Mouse (Mus musculus) right cerebral cortex, postnatal 14 days (tissue): Measurements from ENCODE around the gene Uqcr10.
A peak's percentile ranks its signal among the peaks of the same experiment; 100 is the strongest.
"Not testable (repeated sequence)": the region's sequence is repeated elsewhere in the genome, so short reads cannot be mapped to it uniquely, and the experiment has no call there.

Source experiments
- DNase-seq: peaks from one replicate; pipeline ENCODE4 v3.0.0; 2022

The Uqcr10 gene

DNA sequence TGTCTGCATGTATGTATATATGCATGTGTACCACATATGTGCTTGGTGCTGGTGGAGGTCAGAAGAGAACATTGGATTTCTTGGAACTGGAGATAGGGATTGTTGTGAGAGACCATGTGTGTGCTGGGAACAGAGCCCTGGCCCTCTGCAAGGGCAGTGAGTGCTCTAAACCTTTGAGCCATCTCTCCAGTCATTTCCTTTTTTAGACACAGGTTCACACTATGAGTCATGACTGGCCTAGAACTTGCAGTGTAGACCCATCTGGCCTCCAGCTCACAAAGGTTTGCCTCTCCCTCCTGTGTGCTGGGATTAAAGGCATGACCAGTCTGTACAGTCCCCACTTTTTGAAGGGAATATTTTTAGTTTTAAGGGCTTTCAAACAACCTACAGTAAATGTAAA lies 8.7 kb upstream of the Uqcr10 start:
- DNase-seq, result no peak

DNA sequence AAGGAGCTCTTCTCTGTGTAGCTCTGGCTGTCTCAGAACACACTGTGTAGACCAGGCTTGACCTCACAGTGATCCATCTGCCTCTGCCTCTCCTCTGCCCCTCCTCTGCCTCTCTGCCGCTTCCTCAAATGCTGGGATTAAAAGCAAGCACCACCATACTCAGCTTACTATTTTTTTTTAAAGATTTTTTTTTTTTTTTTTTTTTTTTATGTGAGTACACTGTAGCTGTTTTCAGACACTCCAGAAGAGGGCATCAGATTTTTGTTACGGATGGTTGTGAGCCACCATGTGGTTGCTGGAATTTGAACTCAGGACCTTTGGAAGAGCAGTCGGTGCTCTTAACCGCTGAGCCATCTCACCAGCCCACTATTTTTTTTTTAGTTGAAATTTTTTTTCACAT lies 6.0 kb upstream of the Uqcr10 start:
- not testable (repeated sequence) for DNase-seq

DNA sequence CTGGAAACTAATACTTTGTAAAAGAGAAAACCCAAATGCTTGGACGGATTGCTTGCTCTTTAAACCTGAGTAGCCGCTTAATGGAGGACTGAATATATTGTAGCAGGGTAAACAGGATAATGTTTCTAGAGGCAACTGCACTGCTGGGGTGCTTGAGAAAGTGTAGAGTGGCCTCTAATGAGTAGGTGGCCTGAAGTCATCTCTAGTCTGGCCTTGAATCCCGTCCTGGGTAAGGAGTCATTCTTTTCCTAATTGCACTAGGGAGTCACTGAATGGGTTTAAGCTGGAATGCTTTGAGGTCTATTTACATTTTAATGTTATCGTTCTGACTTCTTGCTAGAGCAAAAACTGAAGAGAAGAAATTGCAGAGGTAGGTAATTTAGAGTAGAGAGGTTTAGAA lies 1.0 kb upstream of the Uqcr10 start:
- no peak for DNase-seq

DNA sequence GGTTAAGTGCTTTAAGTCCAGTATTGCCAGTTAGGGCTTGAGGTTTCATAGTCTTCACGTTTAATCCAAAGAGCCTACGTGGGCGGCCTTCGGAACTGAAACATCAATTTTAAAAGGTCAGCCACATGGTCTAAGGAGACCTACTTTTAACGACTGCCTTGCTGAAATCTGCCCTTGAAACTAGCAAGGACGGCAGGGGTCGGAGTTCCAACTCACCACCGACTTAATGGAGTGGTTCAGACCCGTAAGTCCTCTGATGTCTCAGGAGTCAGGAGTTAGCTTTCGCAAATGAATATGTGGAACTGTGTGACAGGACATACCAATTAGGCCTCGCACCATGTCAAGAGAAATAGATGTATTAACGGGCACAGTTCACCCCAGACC lies 462 bp downstream of the Uqcr10 start:
- DNase-seq, result no peak

DNA sequence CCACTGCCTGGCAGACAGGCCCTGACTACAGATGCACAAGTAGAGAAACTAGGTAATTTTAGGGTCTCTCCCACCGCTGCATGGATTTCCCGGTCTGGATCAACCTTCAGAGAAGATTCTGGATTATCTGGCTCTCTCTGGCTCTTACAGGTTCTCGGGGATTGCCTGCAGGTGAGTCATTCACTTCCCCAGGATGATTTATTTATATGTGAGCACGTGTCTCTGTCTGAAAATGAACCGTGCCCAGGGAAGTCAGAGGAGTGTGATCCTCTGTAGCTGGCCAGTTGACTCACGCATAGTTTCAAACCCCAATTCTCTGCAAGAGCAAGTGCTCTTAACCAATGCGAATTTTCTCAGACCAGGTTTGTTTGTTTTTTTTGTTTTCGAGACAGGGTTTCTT lies 3.4 kb downstream of the Uqcr10 start:
- no peak for DNase-seq

DNA sequence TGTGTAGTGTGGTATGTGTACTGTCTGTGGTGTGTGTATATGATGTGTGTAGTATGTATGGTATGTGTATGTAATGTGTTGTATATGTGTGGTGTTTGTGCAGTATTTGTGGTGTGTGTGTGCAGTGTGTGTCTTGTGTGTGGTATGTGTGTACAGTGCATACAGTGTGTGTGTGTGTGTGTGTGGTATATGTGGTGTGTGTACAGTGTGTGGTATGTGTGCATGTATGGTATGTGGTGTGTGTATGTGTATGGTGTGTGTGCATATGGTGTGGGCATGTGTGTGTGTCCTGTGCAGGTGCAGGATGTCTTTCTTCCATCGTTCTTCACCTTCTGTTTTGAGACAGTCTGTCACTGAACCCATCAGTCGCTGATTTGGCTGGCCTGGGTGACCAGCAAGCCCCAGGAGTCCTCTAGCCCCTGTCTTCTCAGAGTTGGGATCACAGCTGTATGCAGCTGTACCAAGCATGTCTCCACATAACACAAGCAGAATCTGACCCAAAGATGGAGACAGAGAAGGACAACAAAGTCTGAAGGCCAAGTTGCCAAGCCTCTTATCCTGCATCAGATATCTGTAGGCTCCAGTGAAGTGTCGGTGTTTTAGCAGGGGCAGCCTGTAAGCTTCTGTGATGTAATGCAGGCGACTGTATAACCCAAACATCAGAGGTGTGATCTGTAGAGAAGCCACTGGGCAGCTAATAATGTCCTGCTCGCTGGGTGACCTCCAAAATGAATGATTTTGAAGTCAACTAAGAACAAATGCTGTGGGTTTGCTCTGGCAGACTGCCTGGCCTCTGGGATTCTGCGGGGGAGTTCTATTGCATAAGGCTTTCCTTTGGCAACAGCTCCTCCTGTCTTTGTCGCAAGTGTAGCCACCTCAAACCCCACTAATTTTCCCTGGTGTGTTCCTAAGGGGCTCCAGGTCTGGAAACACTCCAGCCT lies 6.8 kb downstream of the Uqcr10 start:
- DNase-seq, result peak; percentile 74

DNA sequence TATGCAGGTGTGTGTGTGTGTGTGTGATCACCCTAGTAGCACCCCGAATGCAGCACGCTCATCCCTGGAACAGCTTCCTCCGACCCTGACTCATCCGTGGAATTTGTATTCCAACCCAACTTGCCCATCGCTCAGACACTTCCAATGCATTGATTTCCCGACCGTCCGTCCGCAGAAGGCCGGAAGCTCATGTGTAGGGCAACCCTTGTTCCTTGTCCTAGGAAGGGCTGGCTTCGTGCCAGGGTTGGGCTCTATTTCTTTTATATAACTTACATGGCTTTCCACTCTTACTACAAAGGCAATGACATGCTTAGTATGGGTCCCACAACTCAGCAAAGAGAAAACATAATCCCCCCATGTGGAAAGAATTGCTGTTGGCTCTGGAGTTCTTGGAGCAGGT lies 12.0 kb downstream of the Uqcr10 start:
- no peak for DNase-seq

DNA sequence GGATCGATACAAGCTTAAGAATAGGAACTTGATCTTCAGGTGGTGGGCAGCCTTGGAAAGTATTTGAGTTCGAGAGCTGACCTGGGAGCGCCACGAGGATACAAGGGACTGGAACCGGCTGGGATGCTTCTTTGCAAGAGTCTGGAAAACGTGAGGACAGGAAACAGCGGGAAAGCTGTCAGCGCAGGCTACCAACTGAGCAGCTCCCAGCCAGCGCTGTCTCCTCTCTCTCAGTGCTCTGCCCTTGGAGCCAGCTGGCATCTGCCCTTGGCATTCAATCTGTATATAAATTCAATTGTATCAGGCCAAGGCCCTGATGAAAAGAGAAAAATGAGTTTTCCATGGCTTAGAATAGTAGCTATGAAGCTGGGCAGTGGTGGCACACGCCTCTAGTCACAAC lies 12.9 kb downstream of the Uqcr10 start:
- DNase-seq, result no peak

DNA sequence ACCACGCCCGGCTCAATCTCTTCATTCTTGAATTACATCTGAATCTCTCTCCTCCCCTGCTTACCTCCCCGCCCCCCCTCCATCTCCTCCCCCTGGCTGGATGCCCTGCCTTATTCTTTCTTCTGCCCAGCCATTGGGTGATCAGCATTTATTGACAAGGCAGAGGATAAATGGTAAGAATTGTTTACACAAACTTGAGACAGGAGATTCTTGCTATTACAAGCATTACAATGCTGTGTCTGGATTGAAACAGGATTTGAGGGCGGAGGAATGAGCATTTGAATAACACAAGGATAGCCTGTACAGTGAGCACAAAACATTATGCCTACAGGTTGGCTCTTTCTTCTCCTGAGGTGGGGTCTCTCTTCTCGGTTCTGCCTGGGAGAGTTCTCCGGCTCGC lies 13.8 kb downstream of the Uqcr10 start:
- no peak for DNase-seq

DNA sequence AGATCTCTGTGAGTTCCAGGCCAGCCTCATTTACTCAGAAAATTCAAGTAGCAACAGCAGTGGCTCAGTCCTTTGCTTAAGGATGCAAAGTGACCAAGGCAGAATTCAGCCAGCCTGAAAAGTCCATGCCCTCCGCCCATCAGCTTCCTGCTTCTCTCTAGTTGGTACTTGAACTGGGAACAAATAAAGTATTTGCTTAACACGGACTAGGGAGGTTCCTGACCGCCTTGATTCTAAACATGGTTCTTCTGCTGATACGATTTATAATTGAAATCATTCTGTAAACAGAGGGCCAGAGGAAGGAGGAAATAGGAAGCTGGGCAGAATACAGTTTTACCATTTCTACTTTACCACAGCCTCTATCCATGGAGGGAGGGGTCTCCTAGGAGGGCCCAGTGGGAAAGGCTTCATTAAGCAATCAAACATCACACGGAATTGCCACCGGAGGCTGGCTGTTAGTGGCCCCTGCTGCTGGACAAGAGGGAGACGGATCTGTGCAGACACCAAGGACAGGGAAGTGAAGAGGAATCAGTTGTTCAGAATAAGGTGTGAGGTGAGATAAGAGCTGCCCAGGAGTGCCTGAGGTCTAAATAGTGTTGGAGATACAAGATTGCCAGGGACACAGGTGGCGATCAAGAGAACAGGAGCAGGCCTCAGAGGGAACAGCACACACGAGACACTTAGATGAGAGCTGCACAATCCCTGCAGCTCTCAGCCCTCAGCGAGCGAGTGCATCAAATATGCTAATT lies 15.3 kb downstream of the Uqcr10 start:
- DNase-seq, result no peak

DNA sequence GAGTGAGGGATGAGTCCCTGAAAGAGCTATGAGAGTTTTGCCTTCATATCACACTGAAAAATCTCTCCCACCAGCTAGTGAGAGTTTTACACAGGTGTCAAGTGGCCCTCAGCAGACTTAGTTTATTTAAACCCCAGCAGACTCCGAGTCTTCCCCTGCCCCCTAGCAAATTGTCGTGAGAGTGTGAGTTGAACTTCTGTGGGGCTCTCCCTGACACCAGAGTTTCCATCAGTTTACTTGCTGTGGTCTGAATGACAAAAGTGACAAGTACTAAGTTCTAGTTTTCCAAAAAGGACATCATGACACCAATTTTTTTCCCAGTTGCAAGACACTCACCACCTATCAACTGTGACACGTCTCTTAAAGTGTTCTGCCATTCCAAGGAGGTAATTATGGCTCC lies 16.3 kb downstream of the Uqcr10 start:
- no peak for DNase-seq

DNA sequence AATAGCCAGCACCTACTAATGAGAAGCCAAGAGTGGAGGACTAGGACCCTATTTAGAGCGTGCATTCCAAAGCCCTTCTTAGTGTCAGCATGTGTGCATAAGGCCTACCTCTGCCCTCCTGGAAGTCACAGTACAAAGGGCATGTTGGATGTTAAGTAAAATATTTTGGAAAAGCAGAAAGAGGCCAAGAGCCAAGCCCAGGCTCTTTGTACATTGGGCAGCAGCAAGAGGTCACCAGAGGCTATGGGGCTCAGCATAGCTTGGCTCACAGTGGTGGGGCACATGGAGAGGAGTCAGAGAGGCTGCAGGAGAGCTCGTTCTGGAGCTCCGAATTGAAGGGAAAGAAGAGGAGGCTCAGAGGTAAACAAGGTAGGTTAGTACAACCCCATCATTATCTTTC lies 17.1 kb downstream of the Uqcr10 start:
- DNase-seq, result no peak

DNA sequence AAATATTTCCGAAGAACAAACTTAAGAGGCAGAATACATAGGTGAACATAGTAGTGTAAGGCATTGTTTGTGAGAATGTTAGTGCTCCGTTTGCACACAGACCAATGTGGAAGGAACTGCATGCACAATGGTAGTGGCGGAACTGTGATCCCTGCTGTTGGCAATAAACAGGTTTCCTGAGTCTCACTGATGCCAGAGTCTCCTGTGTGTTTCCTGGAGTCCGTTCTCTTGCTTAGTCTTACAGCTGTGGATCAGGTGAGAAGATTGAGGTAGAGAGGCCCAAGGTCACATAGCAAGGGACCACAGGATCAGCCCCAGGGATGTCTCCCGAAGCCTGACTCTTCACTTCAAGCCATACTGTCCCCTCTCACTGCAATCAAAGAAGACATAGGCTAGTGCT lies 18.6 kb downstream of the Uqcr10 start:
- no peak for DNase-seq

DNA sequence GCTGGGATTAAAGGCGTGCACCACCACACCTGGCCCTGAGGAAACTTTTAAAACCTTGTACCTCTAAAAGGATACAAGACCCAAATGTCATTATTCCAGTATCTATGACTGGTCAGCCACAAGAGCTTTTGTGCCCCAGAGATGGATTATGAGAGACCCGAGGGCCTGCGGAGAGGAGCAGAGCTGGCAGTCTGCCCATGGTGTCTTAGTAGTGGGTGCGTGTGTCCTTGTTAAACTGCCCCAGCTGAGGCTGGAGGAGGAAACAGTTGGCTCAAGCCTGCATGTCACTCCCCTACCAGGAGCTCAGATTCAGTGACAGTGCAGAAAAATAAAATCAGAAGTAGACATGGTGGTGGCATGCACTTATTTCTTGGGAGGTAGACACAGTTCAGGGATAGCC lies 19.1 kb downstream of the Uqcr10 start:
- no peak for DNase-seq

DNA sequence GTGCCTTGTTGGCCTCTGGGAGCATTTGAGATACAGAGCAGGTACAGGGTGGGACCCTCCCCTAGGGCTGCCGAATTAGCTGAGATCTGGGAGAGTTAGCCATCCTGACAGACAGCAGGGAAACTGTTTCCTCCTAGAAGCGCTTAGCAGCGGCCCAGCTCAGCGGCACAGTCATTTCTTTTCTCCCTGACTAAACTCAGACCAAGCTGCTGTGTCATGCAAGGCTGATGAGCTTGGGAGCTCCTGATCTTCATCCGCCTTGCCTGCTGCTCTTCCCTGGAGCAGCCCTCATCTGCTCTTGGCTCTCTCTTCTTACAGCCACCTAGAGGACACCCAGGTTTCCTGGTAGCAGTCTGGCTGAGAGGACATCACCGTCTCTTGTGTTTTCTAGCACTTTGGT lies 20.0 kb downstream of the Uqcr10 start:
- DNase-seq, result no peak

DNA sequence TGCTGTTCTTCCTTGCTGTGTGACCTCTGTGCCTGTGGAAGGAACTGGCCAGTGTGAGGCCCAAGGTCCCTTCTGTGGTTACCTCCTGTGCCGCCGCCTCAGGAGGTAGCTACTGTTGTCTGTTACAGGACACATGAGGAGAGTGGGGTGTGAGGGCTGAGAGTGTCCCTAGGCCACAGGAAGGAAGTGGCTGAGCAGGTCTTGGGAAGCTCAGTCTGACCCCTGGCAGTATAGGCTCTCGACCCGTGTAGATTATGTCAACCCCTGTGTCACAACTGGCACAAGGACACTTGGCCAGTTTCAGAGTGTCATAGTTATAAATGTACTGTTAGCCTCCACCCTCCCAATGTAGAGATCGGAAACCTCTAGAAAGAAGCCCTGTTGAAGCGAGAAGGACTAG lies 20.6 kb downstream of the Uqcr10 start:
- no peak for DNase-seq

DNA sequence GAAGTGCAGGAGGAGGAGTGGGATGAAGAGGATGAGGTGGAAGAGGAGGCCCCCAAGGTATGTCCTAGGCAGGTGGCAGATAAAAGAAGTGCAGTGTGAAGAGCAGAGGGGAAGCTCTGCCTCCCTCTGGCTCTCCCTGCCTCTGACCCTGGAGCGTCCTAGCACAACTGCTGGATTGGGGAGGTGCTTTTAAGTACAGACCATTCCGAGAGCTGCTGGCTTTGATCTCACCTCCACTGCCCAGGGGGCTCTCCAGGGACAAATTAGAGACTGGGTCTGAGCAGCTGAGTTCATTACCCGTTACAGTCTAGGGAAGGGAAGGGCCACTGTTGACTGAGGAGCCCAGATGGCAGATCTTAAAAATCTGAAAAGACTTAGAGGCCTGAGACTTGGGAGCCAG lies 24.0 kb downstream of the Uqcr10 start:
- DNase-seq, result no peak

DNA sequence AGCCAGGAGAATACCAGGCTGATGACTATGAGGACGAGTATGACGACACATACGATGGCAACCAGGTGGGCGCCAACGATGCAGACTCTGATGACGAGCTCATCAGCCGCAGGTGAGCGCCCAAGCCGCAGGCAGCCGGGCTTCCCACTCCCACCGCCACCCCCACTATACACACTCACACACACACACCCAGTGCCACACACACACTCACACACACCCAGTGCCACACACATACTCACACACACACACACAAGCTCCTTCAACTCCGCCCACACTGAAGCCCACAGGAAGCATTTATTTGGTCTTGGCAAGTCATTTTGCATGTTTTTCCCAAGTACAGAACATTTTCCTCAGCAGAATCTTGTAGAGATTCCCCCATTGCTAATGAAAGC lies 24.7 kb downstream of the Uqcr10 start:
- DNase-seq, result peak; percentile 22

DNA sequence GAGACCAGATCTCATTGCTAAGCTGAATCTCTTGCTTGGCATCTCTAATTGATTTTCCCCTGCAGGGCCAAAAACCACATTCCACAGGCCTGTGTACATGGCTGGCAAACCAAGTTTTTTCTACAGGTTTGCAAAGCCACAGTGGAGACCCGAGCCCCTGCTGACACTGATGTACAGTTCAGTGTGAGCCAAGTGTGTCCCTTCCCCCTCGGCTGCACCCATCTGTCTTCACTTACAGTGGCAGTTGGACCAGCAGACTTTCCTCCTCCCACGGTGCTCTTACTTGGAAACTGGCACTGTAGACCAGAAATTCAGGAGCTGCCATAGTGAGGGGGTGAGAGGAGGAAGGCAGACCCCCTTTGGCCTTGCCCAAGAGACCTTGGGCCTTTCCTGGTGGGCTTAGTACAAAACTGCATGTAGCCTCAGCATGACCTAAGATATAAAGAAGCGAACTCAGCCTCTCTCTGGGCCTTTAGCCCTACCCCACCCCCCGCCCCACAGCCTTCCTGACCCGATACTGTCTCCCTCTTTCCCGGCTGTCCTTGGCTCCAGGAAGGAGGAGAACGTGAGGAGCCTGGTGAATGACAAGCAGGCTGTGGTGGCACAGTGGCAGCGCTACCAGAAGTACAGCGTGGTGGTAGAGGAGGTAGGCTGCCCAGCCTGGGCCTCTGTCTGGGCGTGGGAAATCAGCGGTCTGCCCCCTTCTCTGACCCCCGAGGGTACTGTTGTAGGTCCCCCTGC lies 25.3 kb downstream of the Uqcr10 start:
- peak; percentile 32 for DNase-seq

DNA sequence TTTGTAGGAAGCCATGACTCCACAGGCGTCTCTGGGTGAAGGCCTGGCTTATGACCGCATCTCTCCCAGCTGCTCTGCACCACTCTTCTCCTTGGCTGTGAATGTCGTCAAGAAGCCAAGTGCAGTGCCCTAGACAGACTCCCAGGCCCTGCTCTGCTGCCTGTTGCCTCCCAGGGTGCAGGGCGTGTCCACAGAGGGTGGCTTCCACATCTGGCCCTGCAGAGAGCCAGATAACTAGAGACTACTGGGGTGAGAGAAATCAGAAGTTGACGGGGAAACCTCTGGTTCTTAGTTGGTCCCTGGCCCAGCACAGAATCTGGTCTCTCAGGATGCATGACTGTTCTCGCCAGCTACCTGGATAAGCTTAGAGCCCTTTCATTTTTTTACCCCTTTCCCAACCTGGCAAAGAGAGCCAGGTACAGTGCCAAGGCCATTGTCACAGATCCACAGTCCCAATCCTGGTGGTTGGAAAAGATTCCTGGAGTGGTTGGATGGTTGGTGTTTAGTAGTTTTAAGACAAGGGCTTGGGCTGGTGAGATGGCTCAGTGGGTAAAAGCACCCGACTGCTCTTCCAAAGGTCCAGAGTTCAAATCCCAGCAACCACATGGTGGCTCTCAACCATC lies 26.8 kb downstream of the Uqcr10 start:
- DNase-seq, result no peak

DNA sequence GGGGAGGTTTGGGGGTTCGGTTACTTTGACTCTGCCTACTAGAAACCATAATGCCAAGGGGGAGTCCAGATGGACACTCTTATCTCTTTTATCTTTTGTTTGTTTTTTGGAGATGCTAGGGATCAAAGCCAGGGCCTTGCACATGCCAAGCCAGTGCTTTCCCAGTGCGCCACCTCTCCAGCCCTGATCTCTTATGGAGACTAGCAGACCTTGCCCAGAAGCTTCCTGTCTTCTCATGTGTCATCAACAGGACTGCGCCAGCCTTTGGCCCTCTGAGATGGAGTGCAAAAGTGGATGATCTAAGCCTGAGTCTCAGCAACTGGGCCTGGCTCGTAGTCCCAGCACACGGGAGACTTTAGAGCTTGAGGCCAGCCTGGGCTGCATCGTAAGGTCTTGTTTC lies 28.4 kb downstream of the Uqcr10 start:
- DNase-seq, result no peak

DNA sequence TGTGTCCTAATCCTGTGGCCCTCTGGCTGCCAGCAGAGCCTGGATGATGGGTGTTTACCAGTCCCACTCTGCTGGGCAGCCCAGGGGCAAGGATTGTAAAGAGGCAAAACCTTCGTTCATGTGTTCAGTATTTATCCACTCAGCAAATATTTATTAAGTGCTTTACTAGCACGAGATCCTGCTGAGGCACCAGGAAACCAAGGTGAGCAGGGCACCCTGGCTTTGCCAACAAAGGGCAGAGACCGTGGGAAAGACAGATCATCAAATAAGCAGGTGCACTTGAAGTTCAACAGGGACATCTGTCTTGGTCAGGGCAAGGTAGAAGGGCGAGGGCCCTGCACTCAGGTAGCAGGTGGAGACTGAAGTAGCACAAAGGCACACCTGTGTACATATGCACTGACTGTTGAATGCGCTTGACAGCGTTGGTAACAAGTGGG lies 29.0 kb downstream of the Uqcr10 start:
- DNase-seq, result no peak

DNA sequence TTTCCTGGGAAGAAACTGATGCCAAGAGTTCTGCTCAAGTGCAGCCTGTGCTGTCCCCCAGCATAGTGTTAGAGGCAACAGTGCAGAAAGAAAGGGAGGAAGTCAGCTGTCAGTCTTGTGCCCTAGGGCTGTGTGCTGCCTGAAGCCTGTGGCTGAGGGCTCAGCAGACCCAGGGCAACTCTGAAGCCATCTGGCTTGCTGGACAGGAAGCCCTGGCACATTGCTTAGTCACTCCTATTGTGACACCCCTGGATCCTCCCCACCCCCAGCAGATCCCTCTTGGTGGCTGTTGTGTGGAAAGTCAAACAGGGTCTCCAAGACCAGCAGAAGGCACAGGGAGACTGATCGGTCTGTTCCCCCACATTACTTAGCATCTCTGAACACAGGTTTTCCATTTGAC lies 29.5 kb downstream of the Uqcr10 start:
- DNase-seq, result no peak
